Mouse (Mus musculus): ENCODE results near the gene Prickle3. TPM values are rescaled to one million over a fixed set of nuclear protein-coding genes. Genes with fewer than 3 reads are reported as not detected.
A peak's percentile ranks its signal among the peaks of the same experiment; 100 is the strongest.

The Prickle3 gene
- 1 to 10 TPM; 1.3 to 1.8 TPM for total RNA-seq (2021)
- long read RNA-seq, experiment 1, partial matches to known transcripts: 0 of 1 reads
- long read RNA-seq, experiment 1, other reads (novel, unspliced or antisense): 0 of 1 reads
- long read RNA-seq, experiment 2, partial matches to known transcripts: 0 of 2 reads
- long read RNA-seq, experiment 2, other reads (novel, unspliced or antisense): 0 of 2 reads

DNA sequence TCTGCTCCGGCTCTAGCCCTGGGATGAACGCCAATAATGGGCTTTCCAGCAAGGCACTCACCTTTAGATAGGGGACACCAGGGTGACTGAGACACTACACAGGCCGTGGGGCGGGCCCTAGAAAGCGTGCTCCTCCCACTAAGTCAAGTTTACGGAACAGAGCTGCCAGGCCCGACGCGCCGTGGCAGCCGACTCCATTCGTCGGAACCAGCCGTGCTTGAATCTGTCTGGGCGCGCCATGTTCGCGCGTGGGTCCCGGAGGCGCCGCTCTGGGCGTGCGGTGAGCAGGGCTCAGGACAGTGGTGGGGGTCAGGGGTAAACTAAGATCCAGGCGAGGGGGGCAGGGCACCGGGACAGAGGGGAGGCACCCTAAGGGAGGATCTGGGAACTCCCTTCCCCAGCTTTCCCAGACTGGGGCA, at the start of gene Prickle3:
Prickle3 (plus strand) TSS at position 40 of the 419 bp plus-strand sequence.
- intact Hi-C loops (cut with DNase I): no loop called here
- no peak for DNase-seq (ENCODE audit: low spot score in 2 of 2)

DNA sequence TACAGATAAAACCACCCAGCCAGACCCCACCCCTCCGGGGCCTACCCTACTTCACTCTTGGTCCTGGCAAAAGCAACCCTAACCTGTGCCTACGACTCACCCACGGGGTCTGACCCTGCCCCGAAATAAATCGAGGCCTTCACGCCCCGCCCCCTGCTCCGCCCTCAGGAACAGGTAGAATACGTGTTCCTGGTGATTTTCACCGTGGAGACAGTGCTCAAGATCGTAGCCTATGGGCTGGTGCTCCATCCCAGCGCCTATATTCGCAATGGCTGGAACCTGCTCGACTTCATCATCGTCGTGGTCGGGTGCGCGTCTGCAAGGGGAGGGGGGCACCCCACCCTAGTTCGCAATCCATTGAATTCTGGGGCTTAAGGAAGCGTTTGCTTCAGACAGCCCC, 47.0 kb upstream of the Prickle3 start:
- intact Hi-C loops (cut with DNase I): no loop called here
- DNase-seq (ENCODE audit: low spot score in 2 of 2): no peak

DNA sequence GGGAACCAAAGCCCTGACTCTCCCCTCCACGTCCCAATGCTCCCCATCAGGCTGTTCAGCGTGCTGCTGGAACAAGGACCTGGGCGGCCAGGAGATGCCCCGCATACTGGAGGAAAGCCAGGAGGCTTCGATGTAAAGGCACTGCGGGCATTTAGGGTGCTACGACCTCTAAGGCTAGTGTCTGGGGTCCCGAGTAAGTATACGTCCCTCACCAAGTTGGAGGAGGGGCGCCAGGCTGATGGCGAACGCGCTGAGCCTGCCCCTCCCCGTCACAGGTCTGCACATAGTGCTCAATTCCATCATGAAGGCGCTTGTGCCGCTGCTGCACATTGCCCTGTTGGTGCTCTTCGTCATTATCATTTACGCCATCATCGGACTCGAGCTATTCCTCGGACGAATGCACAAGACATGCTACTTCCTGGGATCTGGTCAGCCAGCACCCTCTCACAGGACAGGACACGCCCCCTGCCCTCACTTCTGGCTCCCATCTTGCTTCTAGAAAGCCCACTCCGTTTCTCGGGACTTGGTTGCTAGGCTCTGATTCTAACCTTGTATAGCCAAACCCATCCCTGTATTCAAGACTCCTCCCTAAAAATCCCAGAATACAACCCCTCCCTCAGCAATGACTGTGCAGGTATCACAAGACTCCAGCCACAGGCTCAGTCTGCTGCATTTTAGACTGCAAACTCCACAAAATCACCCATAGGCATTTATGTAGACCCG, 46.4 kb upstream of the Prickle3 start:
- intact Hi-C loops (cut with DNase I): no loop called here

DNA sequence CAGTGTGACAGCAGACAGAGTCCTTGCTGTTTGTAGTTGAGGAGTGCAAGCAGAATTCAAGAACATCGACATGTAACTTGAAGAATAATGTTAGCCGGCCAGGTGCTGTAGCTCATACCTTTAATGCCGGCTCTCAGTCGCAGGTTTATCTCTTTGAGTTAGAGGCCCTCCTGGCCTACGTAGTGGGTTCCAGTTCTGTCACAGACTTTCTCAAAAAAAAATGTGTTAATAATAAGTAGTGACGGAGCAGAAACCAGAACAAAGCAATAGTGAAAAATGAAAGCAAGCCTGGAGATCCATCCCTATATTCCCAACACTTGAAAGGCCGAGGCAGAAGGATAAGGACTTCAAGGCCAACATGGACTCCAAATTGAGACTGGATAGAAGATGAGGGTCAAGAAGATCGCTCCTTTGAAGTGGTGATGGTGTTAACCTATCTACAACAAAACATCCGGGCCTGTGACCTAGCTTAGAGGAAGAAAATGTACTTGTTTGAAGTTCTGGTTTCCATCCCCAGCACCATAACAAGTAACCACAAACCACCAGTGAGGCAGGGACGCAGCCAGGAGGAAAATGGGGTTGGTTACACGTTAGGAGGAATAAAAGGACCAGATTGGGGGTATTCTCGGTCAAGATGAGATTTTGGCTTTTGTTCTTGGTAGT, 39.0 kb upstream of the Prickle3 start:
- intact Hi-C loops (cut with DNase I): no loop called here
- no peak for DNase-seq (ENCODE audit: low spot score in 2 of 2)

More for the DNA sequence above, 46.4 kb upstream of the Prickle3 start:
- peak; percentile 7 to 28 for DNase-seq (ENCODE audit: low spot score in 2 of 2)

DNA sequence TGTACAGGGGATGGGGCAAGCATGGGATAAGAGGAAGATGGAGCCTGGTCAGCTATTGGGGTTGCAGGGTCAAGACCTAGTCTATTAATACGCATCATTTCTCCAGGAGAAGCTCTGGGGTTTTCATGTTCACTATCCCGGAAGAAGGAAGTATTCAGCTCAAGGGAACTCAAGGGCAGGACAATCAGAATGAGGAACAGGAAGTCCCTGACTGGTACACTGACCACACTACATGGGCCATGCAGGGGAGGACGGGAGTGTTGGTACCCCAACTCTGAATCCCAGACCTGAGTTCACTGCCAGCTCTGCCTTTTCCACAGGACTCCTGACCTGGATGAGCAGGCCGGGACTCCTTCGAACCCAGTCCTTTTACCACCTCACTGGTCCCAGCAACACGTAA, 24.5 kb upstream of the Prickle3 start:
- intact Hi-C loops (cut with DNase I): no loop called here
- DNase-seq (ENCODE audit: low spot score in 2 of 2): no peak

DNA sequence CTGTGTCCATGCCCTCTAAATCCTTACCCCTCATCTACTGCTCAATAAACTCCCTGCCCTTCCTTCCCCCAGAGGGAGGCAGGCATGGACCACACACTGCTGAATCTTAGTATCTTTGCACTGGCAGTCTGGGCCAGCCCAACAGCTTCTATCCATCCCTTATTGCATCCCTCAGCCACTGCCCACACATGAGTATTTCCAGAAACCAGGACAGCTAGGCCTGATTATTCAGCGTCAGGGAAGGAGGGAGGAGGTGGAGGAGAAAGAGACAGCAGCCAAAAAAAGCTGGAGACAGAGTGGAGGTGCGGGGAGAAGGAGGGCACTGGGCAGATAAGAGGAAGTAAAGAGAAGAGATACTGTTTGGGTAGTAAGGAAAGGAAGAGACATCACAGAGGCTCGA, 22.0 kb upstream of the Prickle3 start:
- intact Hi-C loops (cut with DNase I): no loop called here
- DNase-seq (ENCODE audit: low spot score in 2 of 2): peak; percentile 49 to 64

DNA sequence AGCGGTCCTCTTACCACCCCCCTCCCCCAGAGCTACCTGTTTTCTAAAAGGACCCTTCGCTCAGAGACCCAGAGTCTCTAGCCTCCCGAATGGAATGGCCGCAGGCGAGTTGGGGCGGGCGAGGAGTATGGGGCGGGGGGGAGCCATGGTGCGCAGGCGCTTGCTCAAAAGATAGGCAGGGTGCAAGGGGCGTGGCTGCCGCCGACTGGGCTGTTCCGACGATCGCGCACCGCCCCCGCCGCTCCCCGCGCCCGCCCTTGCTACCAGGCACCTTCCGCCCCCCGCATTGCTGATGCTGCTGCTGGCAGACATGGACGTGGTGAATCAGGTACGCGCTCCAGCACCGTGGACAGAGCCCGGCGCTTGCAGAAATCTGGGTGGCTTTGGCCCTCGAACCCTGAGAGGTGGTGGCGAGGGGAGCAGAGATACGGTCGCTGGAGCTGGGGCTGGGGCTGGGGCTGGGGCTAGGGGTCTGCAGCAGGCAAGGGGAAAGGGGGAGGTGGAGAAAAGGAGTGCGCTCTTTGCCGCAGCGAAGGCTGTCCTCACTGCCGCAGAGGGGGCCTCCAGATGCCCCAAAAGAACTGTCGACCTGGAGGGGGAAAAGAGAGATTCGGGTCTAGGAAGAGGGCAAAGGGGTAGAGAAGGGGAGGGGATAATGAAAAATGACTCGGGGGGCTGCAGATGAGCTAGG, 18.5 kb upstream of the Prickle3 start, which contains the start of gene Syp:
Syp (plus strand) TSS at position 71 of the 691 bp plus-strand sequence.
- DNase-seq (ENCODE audit: low spot score in 2 of 2): peak; percentile 89 to 91
- intact Hi-C loops (cut with DNase I): no loop called here

DNA sequence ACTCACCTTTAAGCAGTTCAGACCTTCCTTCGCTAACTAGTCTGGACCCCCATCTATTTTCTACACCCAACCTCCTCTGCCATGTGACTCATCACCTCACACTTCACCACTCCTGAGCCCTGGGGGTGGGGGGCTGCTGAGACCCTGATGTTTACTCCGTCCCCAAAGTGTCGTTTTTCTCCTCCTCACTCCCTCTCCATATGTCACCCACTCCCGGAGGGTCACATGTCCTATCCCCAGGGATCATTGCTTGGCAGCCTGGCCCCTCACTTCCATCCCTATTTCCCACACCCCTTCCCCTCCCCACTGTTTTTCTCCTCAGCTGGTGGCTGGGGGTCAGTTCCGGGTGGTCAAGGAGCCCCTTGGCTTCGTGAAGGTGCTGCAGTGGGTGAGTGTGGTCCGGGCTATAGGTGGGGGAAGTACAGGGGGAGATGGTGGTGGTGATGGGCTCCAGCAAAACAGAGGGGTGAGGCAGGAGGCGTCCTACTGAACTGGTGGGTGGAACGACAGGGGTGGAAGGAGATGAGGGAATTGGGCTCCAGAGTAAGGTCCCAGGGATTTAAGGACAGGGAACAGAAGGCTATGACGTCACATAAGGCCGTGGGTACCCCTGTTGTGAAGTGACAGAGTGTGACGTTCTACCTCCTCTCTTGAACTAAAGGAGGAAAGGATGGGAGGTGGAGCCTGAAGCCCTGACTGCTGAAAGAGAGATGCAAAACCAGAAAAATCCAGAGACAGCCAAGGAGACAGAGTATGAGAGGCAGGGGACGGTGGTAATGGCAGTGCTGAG, 17.3 kb upstream of the Prickle3 start:
- intact Hi-C loops (cut with DNase I): loop anchor here (5.0 to 10.0 kb wide), 2 partner anchors 67 to 215 kb away; partner anchors contain the start of genes Foxp3 and Ppp1r3f
- DNase-seq (ENCODE audit: low spot score in 2 of 2): peak in 1 of 2 experiments; percentile 47

DNA sequence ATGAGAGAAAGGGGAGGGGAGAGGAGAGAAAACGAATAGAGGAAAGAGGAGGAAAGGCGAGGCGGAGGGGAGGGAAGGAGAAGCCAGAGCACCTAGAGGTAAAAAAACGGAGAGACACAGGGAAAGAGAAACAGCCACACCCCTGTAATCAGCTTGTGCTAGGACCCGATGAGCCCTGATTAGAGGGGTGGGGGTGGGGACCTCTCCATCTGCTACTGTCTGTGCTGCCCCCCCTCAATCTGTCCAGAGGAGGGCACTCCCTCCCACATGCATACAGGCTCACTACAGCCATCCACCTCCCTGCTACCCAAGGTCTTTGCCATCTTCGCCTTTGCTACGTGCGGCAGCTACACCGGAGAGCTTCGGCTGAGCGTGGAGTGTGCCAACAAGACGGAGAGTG, 16.3 kb upstream of the Prickle3 start:
- intact Hi-C loops (cut with DNase I): loop anchor here (5.0 to 10.0 kb wide), 2 partner anchors 68 to 216 kb away; partner anchors contain the start of genes Foxp3 and Ppp1r3f
- no peak for DNase-seq (ENCODE audit: low spot score in 2 of 2)

DNA sequence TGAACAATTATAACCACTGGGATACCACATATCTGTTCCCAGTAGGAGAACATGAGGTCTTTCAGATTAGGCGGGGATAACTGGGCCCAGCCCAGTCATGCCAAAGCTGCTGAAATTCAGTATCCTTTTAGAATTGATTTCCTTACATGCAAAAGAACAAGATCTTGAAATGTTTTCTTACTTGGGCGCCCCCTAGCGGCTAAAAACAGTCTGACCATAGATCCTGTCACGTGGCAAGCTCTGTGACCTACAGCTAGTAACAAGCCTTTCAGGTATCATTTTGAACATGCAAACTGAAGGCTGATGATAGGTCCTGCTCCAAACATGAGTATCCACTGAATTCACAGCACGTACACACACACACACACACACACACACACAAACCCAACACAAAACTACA, 11.7 kb upstream of the Prickle3 start:
- intact Hi-C loops (cut with DNase I): loop anchor here (2.0 to 10.0 kb wide), 2 partner anchors 173 to 221 kb away; no protein-coding TSS in a partner anchor
- DNase-seq (ENCODE audit: low spot score in 2 of 2): peak; percentile 83 to 88

DNA sequence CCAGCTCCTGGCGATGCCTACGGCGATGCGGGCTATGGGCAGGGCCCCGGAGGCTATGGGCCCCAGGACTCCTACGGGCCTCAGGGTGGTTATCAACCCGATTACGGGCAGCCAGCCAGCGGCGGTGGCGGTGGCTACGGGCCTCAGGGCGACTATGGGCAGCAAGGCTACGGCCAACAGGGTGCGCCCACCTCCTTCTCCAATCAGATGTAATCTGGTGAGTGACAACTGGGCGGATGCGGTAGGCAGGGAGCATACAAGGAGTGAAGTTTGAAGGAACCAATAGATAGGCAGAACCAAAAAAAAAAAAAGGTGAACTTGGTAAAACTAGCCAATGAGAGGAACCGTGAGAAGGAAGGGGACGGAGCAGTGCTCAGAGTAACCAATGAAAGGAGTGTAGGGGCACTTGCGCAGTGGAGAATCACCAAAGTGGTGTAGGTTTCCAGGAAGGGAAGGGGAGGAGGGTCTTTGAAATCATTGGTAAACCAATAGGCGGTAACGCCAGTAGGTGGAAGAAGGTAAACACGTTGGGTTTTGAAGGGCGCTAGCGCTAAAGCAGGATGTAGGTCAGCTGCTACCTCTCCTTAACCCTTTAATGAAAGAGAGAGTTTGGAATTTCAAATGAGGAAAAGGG, 8.3 kb upstream of the Prickle3 start:
- intact Hi-C loops (cut with DNase I): loop anchor here (10.0 kb wide), 1 partner anchor 224 kb away; no protein-coding TSS in a partner anchor
- peak; percentile 58 to 66 for DNase-seq (ENCODE audit: low spot score in 2 of 2)

DNA sequence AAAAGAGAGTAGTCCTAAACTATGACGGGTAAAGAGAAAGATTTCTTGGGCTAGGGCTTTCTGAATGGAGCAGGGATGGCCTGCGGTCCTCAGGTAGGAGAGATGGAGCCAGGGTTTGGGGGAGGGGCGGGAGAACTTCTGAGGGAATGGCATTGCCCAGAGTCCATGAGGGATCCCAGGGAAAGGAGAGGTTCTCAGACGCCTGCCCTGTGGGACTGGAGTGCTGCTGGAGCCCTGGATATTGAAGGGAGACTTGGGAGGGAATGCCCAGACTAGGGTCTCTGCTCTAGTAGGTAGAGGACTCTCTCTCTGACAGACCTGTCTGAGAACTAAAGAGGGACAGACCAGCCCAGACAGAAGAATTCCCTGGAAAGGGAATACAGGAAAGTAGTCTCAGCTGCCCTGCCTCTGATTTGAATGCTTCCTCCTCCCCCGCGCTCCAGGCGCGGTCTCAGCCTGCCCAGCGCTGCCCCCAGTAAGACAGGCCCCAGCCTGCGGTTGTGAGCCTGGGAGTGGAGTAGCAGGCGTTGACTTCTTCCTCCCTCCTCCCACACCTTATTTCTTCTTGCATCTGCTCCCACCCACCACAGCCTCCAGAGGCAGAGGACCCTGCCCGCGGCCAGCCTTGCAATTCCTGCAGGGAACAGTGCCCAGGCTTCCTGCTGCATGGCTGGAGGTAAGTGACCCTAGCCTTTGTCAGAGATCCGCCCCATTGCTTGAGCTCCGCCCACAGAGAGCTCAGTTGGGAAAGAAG, 1.1 kb downstream of the Prickle3 start:
- intact Hi-C loops (cut with DNase I): no loop called here
- peak in 1 of 2 experiments; percentile 1 for DNase-seq (ENCODE audit: low spot score in 2 of 2)

DNA sequence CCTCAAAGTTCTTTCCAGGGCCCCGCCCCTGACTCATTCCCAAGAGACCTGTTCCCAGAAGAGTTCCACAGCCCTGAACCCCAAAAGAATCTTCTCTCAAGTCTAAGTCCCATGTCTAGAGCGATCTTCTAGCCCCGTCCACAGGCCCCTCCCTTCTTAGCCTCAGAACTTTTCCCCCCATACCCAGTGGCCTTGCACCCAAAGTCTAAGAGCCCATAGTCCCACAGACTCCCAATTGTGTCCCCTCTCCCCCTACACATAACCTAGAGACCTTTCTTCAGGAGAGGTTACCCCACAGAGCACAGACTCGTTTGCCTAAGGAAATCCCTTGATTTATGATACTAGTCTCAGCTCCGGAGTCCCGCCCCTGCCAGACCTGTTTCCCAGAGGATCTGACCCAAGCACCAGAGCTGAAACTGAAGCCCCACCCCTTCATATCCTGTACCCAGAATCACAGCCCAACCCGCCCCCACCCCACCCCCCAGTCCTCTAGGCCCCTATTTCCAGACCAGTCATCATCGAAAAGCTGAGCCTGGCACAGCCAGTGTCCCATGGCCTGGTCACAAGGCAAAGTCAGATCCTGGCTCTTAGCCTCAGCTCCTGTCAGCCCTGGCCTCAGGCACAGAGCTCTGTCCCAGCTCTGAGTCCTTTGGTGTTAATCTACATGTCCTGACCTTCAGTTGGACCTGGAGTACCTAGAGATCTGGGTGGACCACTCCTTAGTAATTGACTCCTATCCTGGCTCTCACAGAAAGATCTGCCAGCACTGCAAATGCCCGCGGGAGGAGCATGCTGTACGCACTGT, 1.9 kb downstream of the Prickle3 start:
- intact Hi-C loops (cut with DNase I): no loop called here
- DNase-seq (ENCODE audit: low spot score in 2 of 2): no peak

DNA sequence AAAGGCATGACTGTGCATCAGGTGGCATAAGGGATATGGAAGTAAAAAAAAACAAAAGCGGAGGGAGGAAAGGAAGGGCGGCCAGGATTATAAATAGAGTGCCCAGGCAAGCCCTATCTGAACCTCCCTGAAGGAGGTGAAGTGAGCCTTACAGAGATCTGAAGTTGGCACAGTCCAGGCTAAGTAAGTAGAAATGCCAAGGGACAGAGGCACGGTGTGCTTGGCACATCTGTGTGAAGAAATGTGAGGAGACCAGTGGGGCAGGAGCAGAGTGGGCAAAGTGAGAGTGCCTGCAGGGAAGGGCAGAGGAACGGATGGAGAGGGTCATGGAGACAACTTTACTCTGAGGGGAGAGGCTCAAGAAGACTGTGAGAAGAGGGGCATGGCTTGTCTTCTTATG, 4.0 kb downstream of the Prickle3 start:
- DNase-seq (ENCODE audit: low spot score in 2 of 2): no peak
- intact Hi-C loops (cut with DNase I): no loop called here

DNA sequence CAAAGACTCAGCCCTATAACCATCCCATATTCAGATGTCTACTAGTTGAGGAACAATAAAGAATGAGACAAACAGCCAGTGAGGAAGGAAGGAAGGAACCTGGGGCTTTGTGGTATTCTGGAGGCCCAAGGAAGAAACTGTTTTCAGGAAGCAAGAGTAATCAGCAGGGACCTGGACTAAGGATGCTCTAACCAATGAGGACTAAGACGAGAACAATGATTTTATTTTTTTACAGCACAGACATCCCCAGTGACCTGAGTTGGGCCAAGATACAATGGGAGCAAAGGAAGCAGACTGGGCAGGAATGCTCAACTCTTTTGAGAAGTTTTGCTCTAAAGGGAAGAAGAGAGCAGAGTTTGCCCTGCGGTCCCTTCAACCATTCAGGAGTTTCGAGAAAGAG, 5.9 kb downstream of the Prickle3 start:
- intact Hi-C loops (cut with DNase I): no loop called here
- no peak for DNase-seq (ENCODE audit: low spot score in 2 of 2)

DNA sequence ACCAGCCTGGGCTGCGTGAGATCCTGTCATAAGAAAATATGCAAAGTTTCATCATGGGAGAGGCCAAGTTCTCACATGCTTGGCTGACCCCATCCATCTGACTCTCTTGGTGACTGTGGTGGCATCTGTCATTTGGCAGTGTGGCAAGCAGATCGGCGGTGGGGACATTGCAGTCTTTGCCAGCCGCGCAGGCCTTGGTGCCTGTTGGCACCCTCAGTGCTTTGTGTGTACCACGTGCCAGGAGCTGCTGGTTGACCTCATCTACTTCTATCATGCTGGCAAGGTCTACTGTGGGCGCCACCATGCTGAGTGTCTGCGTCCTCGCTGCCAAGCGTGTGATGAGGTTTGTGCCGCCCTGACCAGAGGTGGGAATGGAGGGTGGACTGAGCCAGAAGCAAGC, 7.7 kb downstream of the Prickle3 start:
- no peak for DNase-seq (ENCODE audit: low spot score in 2 of 2)
- intact Hi-C loops (cut with DNase I): no loop called here

All from left cerebral cortex, postnatal 14 days (tissue).